ENCODE assay signal across 7 mouse cellular contexts in the genomic region with DNA sequence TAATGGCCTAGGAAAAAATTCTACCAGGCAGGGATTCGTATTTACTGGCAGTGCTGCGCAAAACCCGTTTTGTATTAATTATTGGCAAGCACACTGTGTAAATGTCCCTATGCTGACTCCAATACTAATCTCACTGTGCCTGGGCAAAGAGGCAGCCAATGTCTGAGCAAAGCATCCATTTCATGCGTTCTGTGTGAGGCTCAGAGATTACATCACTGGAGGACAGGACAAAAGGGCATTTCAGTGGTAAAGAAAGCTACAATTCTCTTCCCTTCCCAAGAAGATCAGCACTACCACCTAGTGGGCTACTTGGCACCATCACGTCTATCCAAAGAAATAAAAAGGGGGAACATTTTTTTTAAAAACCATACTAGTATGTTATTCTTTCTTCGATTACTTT.
DNase-seq lines count a peak whose midpoint lies in the region; ATAC-seq lines count a peak whose summit lies in the region.

No protein-coding gene starts in this region.

- H3K4me1 ChIP-seq in embryonic facial prominence, embryonic 11.5 days (ENCODE audit: control insufficient read depth, insufficient read depth, low read length) = no peaks in the 10 kb centered on the region
- peaks cover 7% of the 10 kb centered on the region for H3K4me1 ChIP-seq in heart, embryonic 10.5 days

- no peak overlapping the region for H3K4me3 ChIP-seq in embryonic facial prominence, embryonic 11.5 days (ENCODE audit: low read depth, low read length)
- H3K4me3 ChIP-seq in heart, embryonic 10.5 days = no peak overlapping the region

- H3K27me3 ChIP-seq in embryonic facial prominence, embryonic 11.5 days (ENCODE audit: control insufficient read depth, insufficient read depth, low read length) = no peaks in the 10 kb centered on the region
- H3K27me3 ChIP-seq in heart, embryonic 10.5 days (ENCODE audit: insufficient read depth, poor library complexity, severe bottlenecking) = no peaks in the 10 kb centered on the region

- 60% methylated on average over 6 of the region's 6 CpGs for WGBS in embryonic facial prominence, embryonic 11.5 days
- 64% methylated on average over 6 of the region's 6 CpGs for WGBS in heart, embryonic 10.5 days

- no peak overlapping the region for H3K27ac ChIP-seq in embryonic facial prominence, embryonic 11.5 days (replicated peaks; ENCODE audit: low read depth, low read length)
- H3K27ac ChIP-seq in heart, embryonic 10.5 days = no peak overlapping the region

- no peaks in the 10 kb centered on the region for H3K9me3 ChIP-seq in embryonic facial prominence, embryonic 11.5 days (replicated peaks; ENCODE audit: control insufficient read depth, low read length)
- no peaks in the 10 kb centered on the region for H3K9me3 ChIP-seq in heart, embryonic 10.5 days

- H3K4me2 ChIP-seq in embryonic facial prominence, embryonic 11.5 days (ENCODE audit: low read depth, low read length) = no peak overlapping the region

- no peaks in the 10 kb centered on the region for H3K36me3 ChIP-seq in embryonic facial prominence, embryonic 11.5 days (replicated peaks; ENCODE audit: control insufficient read depth, insufficient read depth, low read depth, low read length)
- no peaks in the 10 kb centered on the region for H3K36me3 ChIP-seq in heart, embryonic 10.5 days

- no peak overlapping the region for H3K9ac ChIP-seq in embryonic facial prominence, embryonic 11.5 days (replicated peaks; ENCODE audit: low read length)

- DNase-seq in right cerebral cortex, postnatal 10 days (ENCODE audit: low spot score in 2 of 2) = peak; percentile 44 to 50
- no peak for DNase-seq in right cerebral cortex, postnatal 25 days
- DNase-seq in embryonic facial prominence, embryonic 11.5 days (ENCODE audit: low spot score) = peak; percentile 65
- peak; percentile 41 for DNase-seq in layer of hippocampus, adult 9-10 months (ENCODE audit: low spot score)
- DNase-seq in skeletal muscle tissue, adult 2 months (ENCODE audit: low read depth, low spot score) = peak; percentile 9
- no peak for DNase-seq in heart, embryonic 10.5 days (ENCODE audit: low spot score)
- DNase-seq in heart, adult 11 months = no peak

- ATAC-seq in embryonic facial prominence, embryonic 11.5 days (replicated peaks; ENCODE audit: insufficient number of reproducible peaks, low FRiP score, low TSS enrichment, low read depth) = no peak

Comparison
In these comparisons a context has a peak if more than half of its experiments do, and no peak if none do; other contexts are left out.
1. DNase-seq: peak in right cerebral cortex, postnatal 10 days (2 of 2), embryonic facial prominence, embryonic 11.5 days (single experiment), layer of hippocampus, adult 9-10 months (single experiment) and skeletal muscle tissue, adult 2 months (single experiment); none in right cerebral cortex, postnatal 25 days (single experiment), heart, embryonic 10.5 days (single experiment) and heart, adult 11 months (single experiment).